Mouse (Mus musculus): ENCODE data around the gene Fkbp6.

Fkbp6 gene

DNA sequence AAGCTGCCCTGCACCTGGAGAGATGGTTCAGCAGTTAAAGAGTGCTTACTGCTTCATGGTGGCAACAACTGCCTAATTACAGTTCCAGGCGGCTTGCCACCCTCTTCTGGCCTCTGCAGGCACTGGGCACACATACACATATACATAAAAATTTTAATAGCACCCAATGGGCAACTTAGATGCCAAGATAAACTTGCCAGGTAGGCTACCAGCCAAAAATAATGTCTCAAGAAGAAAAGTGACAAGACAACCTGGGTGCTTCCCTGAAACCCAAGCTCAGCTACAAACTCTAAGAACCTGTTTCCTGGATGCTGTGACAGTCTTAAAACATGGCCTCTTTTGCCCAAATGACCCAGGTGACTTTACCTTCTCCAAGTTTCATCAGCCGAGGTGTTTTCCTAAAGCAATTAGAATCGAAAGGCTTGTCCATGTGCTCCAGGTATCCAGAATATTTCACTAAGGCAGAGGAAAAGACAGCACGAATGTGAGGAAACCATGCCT is 2.3 kb downstream of the Fkbp6 start:
- DNase-seq = peak; percentile 27

DNA sequence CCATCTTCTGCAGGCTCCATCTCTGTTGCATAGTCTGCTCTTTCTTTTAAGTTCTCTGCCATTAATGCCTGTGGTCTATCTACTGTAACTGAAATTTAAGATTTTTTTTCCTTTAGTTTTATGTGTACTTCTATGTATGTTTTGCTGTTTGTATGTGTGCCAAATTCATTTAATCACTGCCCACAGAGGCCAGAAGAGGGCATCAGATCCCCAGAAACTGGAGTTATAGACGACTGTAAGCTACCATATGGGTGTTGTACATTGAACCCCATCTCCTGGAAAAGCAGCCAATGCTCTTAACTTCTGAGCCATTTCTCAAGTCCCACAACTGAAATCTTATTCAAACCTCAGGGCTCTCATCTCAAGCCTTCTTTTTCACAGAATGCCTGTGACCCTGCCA is 3.4 kb downstream of the Fkbp6 start:
- peak; percentile 23 for DNase-seq

DNA sequence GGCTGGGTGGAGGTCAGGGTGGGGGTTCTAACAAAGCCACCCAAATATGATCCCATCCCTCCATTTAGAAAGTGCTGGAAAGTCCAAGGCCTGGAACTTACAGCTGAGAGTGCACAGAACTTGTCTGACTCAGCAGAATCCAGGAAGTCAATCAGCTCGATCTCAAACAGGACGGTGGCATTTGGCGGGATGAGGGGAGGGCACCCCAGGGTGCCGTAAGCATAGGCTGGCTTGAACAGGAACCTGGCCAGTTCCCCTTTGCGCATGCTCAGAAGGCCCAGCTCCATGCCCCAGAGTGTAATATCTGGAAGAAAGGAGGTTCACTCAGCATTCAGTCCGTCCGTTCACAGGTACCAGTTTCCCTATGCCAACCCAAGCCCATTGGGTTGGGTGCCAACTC is 3.9 kb downstream of the Fkbp6 start:
- DNase-seq = peak; percentile 85

DNA sequence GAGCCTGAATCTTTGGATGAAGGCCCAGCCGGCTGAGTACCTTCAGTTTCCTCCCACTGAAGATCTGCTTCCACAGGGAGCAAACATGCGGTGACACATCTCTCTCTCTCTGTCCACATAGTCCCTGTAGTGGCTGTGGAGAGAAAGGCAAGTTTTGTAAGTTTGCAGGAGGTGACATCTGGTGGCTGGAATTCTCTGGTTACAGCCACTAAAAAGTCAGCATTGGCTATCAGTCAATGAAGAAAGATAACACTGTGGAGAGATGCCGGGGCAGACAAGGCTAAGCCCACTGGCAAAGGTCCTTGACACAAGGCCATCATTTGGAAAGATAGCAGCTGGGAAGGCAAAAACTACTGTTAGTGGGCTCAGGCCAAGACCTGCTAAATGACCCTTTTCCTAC is 12.3 kb downstream of the Fkbp6 start:
- DNase-seq = peak; percentile 73

DNA sequence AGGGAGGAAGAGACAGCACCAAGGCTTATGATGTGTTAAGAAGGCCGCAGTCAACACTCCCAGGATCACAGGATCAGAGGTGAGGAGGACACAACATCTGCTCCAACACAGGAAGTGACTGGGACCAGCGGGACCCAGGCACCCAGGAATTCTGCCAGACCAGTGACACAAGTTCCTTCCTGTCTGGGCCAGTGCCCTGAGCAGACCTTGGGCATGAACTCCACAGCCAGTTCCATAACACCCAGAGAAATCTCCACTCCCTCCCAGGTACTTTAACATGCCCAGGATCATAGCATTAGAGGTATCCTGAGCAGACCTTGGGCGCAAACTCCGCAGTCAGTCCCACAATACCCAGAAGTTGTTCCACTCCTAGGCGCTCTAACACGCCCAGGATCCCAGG is 18.7 kb downstream of the Fkbp6 start:
- DNase-seq = peak; percentile 61

DNA sequence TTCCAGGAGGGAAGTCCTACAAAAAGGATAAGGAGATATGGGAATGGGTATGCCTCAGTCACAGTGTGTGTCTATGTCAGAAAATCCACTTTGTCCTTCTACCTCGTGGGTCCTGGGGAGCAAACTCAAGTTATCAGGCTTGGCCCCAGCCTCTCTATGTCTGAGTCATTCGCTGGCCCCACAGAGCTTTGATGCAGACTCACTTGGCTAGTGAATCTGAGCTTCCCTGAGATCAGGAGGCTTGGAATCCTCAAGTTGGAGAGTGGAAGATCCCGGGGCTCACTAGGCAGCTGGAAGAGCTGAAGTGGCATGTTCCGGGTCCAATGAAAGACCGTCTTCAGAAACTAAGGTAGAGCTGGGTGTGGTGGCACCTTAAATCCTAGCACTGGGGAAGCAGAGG is 19.6 kb downstream of the Fkbp6 start:
- peak; percentile 53 for DNase-seq

DNA sequence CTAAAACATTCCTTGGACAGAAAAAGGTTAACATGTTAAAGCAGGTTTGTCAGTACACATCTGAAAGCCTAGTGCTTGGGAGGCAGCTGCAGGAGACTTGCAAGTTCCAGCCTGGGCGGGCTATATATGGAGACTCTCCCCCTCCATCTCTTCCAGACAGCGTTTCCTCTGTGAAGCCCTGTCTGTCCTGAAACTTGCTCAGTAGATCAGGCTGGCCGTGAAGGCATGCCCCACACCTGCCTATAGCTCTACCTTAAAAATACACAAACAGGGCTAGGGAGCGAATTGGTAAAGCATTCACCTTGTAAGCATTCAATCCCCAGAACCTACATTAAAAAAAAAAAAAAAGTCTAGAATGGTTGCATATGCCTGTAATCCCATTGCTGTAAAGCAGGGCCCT is 20.4 kb downstream of the Fkbp6 start:
- peak; percentile 64 for DNase-seq

DNA sequence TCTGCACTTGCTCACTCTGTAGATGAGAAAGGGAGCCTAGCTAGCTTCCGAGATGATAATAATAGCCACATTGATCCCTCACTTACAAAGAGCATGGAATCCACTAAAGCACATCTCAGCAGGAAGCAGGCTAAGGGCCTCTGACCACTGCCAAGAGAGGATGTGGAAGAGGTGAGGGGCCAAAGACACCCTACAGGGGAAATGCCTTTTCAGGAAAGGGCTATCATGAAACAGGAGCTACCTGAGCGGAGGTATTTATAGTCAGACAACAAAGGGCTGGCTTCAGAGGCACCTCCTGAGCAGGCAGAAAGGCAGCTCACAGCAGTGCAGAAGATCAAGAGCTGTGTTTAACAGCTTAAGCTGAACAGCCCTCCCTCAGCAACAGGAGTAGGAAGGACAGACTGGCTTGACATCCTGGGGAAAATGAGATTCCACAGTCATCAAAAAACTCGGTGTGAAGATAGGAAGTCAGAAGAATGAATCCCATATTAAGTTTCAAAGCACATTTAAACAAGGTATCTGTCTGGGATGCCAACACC is 23.7 kb downstream of the Fkbp6 start:
- peak; percentile 78 for DNase-seq

DNA sequence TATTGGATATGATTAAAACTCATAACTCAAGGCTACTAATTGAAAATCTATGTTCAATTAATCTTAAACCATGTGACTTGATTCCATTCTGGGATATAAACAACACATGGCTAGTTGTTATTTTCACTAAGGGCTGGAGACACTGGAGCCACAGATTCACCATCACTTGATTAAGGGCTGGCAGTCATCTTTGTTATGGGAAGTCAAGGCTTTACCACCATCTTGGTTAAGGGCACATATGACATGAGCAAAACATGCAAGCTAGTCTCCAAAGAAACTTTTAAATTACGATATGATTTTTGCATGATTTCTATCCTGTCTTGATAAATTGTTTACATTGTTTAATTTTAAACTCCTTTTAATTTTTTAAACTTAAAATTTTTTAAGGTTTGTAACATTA is 27.6 kb downstream of the Fkbp6 start:
- no peak for DNase-seq

DNA sequence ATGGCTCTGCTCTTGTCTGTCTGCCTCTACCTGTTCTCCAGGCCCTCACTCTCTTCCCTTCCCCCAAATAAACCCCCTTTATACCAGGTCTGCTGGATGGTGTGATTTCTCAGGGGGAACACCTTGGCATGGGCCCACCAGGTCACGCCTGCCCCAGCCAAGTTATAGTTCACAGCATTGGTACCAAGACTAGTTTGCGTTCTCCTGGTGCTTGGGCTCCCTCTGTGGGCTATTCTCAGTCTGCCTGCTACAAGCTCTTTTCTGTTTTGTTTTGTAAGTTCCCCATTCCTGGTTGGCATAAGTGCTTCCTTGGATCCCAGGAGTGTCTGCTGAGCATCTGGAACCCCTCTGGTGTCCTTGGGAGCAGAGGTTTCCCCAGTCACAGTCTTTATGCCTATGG is 30.0 kb downstream of the Fkbp6 start:
- DNase-seq = peak; percentile 61

DNA sequence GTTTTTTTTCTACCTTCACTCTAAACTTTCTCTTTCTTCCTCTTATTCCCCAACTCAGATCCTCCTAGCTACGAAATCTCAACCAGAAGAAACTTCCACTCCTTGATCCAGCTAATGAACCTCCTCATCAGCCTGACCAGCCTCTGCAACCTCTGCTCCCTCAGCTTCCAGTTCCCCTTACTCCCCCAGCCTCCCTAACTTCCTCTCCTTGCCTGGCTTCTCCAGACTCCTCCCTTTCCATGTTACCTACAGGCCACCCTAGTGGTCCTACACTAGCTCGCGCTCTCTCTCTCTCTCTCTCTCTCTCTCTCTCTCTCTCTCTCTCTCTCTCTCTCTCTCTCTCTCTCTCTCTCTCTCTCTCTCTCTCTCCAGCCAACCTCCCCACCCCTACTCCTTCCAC is 33.7 kb downstream of the Fkbp6 start:
- DNase-seq = peak; percentile 14

DNA sequence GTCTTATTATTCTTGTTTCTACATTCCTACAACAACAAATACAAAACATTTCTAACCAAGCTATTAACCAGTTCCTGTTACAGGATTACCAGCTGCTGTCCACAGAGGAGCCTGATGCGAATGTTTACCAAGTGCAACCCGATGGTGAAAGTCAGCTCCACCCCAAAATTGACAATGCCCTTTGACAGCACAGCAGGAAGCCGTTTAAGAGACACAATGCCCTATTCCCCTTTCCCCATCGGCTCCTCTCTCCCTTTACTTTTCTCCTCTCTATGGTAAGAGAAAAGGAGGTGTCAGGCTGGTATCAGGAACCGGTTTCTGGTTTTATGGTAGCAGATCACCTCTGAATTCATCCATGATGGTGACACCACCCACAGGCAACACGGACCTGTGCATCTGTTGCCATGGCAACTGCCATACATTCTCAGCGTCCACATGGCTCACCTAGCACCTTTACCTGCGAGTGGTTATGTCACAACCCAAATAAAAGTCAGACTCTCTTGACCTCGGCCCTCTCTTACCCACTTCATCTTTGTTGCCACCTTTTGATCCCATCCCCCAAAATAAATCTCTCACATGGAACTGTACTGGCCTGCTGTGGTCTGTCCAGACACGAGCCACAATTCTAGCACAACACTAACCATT is 43.4 kb downstream of the Fkbp6 start:
- peak; percentile 56 for DNase-seq

DNA sequence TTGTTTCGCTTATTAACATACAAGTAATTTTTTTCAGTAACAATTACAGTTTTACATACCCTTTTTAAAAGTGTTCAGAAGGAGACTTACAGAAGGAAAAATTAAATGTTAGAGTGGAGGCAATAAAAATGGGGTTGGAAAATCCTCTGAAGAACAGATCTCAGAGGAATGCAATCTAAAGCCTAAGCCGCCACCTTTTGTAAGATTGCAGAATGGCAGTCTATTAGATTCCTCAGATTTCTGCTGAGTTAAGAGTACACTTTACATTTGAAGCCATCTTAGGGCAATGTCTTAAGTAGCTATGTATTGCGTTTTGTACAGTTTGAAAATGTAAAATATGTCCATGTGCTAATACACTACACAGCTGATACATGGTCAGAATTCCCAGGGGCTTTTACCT is 47.4 kb downstream of the Fkbp6 start:
- no peak for DNase-seq

DNA sequence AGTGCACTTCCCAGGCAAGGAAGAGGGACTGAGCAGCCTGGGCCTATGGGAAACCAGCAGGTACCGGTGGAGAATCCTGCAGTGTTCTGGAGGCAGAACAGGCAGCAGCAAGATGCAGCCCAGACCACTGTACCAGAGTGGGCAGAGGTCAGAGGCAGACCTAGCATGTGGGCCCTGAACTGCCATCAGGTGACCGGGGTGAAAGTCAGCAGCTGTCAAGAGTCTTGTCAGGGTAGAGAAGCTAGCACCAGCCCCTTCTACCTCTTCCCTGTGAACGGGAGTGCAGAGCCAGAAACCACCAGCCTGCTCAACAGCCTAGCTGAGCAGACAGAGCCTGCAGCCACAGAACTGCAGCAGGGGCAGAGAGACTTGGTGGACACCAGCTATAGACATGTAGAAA is 47.9 kb downstream of the Fkbp6 start:
- peak; percentile 68 for DNase-seq

DNA sequence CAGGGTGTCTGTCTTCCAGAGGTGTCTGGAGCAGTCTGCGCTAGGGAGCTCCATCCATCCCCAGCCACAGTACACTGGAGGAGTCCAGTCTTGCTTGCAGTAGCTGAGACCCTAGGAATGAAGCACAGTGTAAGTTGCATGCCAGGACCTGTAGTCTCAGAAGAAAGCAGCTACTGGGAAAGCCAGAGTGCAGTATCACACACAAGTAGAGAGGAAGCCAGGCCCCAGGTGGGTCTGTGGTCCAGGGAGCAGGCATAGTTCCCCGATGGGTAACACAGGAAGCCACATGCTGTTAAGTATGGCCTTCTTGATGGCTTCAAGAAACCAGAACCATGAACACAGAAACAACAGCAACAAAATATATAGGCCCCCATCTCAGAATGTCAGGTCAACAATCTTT is 57.8 kb downstream of the Fkbp6 start:
- peak; percentile 78 for DNase-seq

DNA sequence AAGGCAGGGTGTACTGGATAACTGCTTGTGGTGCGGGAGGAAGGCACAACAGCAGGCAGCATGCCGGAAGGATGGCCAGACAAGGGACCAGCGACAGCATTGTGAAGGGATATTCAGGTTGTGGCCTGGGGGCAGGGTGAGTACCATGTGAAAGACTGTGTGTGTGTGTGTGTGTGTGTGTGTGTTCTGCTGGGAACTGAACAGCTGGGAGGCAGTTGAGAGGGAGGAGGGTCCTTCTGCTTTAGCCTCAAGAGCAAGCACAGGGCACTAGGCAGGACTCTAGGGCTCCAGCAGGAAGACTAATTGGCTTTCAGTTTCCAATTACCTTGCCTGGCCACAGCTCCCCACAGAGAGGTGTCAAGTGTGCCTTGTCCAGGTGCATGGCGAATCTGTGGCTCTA is 58.7 kb downstream of the Fkbp6 start:
- peak; percentile 34 for DNase-seq

DNA sequence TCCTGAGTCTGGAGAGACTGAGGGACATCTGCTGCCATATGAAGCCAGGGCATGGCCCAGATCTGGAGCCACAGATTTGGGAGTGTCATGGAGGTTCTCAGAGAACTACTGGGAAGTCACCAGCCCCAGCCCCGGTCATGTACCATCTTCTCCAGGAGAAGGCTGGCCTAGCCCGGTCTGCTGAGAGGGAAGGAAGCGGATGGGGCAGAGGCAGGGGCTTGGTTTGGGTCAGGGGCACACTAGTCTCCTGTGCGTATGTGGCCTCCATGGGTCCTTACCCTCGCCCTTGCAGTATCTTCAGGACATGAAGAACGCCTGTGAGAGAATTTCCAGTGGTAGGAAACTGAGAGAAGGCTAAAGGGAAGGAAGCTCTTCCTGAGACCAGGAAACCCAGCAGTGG is 59.1 kb downstream of the Fkbp6 start:
- DNase-seq = no peak

DNA sequence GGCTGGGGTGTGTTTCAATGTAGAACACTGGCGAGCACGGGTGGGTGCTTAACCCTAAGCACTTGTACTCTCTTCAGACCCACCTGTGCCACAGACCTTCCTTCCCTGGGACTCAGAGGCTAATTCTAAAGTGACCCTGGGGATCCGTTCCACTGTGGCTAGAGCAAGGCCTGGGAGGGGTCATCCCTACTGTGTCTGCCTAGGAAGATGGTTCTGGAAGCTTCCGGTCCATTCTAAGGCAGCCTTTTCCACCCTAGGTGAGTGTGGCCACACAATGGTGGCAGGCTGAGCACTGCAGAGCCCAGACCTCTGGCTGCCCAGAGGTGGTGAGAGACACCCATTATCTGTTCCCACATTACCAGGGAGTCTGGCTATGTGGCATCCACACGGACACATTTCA is 62.9 kb downstream of the Fkbp6 start:
- peak; percentile 66 for DNase-seq

DNA sequence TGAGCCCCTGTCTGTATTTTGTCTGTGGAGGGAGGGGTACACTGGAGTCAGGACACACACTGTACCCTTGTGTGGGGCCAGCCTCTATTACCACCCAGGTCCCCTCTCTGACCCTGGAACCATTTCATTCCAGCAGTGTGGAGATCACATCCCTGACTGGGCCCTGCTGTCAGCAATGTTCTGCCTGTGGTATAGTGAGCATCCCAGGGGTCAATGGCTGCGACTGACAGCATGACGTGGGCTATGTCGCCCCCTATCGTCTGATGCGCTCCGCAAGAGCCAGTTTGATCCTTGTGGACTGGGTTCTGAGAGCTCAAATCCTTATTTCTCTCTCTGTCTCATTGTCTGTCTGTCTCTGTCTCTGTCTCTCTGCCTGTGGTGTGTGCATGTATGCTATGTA is 63.7 kb downstream of the Fkbp6 start:
- peak; percentile 96 for DNase-seq

DNA sequence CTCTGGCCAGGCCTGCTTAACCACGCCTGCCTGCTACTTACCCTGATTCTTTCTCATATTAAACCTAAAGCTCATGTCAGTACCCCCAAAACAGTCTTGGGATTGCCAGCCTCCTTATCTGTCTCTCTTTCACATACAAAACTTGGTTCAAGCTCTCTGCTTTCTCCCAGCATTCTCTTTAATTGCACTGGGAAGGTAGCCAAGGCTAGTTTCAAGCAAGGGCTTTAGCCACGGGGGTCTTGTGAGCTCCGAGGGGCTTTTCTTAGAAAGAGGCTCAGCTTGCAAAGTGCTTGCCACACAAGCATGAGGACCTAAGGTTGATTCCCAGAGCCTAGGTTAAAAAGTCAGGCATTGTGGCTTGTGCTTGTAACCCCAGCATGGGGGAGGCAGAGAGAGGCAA is 64.6 kb downstream of the Fkbp6 start:
- DNase-seq = peak; percentile 46

DNA sequence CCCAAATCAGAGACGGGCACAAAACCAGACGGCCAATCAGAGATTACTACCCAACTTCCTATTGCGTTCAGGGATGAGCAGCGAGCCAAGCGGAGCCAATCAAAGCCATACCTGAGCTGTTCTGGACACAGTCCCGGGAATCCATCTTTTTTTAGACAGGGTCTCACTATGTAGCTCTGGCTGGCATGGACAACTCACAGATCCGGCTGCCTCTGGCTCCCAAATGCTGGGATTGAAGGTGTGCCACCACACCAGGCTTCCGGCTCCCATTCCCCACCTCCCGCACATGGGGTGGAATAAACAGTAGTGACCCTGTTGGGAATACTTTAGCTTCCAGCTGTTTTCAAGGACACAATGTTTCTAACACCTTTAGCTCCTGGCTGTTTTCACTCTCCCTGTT is 69.6 kb downstream of the Fkbp6 start:
- DNase-seq = peak; percentile 94

DNA sequence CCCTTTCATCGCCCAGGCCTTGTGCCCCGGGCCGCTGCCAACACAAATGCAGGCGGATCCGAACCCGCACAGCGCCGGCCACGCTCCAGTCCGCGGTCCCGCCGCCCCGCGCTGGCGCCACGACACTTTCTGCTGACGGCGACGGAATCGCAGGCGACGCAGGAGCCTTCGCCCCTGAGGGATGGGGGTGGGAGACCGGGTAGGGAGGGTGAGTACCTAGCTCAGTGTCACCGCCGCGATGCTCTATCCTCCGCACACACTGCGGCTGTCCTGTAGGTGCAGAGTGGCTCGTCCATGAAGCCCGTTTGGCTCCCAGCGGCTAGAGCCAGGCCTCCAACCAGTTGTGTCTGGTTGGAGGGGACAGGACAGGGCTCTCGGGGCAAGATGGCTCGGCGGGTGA is 73.2 kb downstream of the Fkbp6 start:
- DNase-seq = no peak

DNA sequence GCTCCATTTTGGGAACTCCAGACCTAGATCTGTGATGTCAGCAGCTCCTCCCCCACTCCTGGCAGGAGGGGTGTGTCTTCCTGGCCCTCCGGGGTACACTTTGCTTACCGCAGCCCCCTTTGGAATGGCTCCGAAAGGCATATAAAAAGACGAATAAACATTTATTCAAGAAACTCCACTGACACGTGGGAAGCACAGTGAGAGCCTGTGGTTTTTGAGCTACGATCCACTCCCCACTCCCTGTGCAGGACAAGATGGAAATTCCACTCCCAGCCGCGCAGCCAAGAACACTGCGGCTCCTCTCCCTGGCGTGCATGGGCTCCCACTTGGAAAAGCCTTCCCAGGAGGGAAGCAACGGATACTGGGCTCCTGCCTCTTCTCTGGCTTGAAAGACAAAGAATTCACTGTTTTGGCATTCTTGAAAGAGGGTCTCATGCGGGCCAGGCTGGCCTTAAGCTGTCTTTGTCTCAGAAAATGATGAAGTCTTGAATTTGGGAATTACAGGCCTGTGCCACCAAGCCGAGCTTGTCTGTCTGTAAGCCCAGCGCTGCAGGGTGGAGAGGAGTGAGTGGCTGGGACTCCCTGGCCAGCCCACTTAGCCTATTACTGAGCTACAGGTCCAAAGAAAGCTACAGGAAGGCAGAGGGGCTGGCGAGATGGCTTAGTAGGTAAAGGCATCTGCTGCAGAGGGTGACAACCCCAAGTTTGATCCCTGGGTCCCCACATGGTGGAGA is 75.0 kb downstream of the Fkbp6 start:
- peak; percentile 93 for DNase-seq

DNA sequence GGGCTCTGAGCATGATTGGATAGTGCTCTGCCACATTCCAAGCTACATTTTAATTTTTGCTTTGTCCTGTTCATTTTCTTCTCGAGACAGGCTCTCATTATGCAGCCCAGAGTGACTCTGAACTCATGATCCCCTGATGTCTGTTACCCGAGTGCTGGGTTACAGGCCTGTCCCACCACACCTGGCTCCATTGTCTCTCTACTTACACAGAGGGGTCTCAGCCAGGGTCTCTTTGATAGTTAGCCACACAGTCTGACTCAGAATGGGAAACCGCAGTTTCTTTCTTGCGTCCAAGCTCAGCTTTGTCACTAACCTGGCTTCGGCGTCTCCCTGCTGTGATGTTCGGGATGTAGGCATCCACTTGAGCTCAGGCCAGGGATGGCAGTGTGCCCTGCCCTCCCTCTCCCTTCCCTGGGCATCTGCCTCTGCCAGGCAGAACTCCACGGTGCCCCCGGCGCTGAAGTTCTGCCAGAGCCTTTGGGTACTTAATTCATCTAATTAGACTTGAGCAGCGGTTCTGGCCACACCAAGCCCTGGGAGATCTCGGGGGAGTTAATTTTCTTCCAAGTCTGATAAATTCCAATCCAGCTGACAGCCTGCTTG is 78.2 kb downstream of the Fkbp6 start:
- DNase-seq = peak; percentile 93
